Mouse (Mus musculus): ENCODE data around the gene Gm49416. TPM values are rescaled to one million over a fixed set of nuclear protein-coding genes. Genes with fewer than 3 reads are reported as not detected.

Gm49416 gene
- polyA plus RNA-seq, 1 experiment from 2014 or later: not detected

DNA sequence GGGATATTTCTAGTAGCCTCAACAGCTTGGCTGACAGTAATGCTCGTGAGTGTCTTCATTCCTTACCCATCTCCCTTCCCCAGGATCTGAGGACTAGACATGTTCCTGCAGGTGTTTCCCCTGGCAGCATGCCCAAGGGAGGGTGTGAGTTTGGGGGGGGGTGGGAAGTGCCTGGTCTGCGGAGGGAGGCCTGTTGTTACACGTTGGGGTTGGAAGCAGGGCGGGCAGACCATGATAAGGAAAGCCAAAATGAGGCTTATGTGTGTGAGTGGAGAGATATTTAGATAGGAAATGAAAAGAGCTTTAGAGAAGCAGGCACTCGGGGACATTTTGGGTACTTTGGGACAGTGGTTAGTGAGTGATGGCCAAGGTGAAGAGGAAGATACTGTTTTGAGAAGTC lies 55.3 kb downstream of the Gm49416 start:
- 22% methylated on average over 5 of the region's 5 CpGs for WGBS
- Histone ChIP-seq H3K4me2 (replicated peaks; ENCODE audit: low read depth) (peak overlapping the region; percentile 81), H3K4me3 (ENCODE audit: low read depth, low read length) (no peak overlapping the region), H3K4me1 (replicated peaks; ENCODE audit: control insufficient read depth, insufficient read depth, low read length) (no peaks in the 10 kb centered on the region; the same call in 1 of the 2 replicates), H3K9ac (ENCODE audit: low read depth, low read length) (0 out of 2 replicates have a peak overlapping the region, but pooled peaks have one; percentile 7), H3K9me3 (ENCODE audit: control insufficient read depth) (no peaks in the 10 kb centered on the region), H3K27me3 (replicated peaks; ENCODE audit: control insufficient read depth, insufficient read depth, low read length) (no peaks in the 10 kb centered on the region), H3K27ac (ENCODE audit: low read depth, low read length) (no peak overlapping the region), H3K36me3 (ENCODE audit: control insufficient read depth, insufficient read depth) (peaks cover 49% of the 10 kb centered on the region)
- TF ChIP-seq CTCF (IDR thresholded peaks at IDR 0.05; ENCODE audit: low read depth): no peak
- ATAC-seq: no peak

DNA sequence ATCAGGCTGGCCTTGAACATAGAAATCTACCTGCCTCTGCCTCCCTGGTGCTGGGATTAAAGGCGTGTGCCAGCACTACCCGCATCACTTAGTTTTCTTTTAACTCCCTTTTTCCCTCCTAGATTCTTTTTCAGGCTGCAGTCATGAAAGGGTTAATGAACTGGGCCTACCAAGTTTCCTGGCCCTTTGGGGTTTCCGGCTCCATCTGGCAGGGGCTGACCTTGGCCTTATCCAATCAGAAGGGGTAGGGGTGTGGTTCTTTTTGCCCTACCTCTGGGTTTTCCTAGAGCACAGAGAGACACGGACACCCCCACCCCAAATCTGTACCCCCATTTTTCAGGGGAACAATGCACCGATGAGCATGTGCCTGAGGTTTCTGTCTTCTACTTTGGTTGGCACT lies 56.0 kb downstream of the Gm49416 start:
- 14% methylated on average over 5 of the region's 5 CpGs for WGBS

More for the DNA sequence above, 56.0 kb downstream of the Gm49416 start:
- Histone ChIP-seq H3K9me3 (ENCODE audit: control insufficient read depth) (no peaks in the 10 kb centered on the region), H3K4me2 (replicated peaks; ENCODE audit: low read depth) (peak overlapping the region; percentile 50), H3K27me3 (replicated peaks; ENCODE audit: control insufficient read depth, insufficient read depth, low read length) (no peaks in the 10 kb centered on the region), H3K4me3 (ENCODE audit: low read depth, low read length) (peak overlapping the region; percentile 20), H3K36me3 (ENCODE audit: control insufficient read depth, insufficient read depth) (peaks cover 52% of the 10 kb centered on the region), H3K4me1 (replicated peaks; ENCODE audit: control insufficient read depth, insufficient read depth, low read length) (no peaks in the 10 kb centered on the region; the same call in 1 of the 2 replicates), H3K9ac (ENCODE audit: low read depth, low read length) (0 out of 2 replicates have a peak overlapping the region, but pooled peaks have one; percentile 1), H3K27ac (ENCODE audit: low read depth, low read length) (no peak overlapping the region; the same call in 1 of the 2 replicates)
- no peak for TF ChIP-seq CTCF (IDR thresholded peaks at IDR 0.05; ENCODE audit: low read depth)
- ATAC-seq: no peak

Small RNA genes lying within 50 kb of the gene (microRNA-seq; reads per million reads assigned to microRNA genes)
- not detected for gene Mir5136

Other genes starting within 250 kb of the Gm49416 start
- gene Chrm1, start 225.1 kb upstream of the Gm49416 start, polyA plus RNA-seq (2015; fragmentation: Nextera tagmentation; extraction: Ambion mirVana): 0.78 and 0.98 TPM in 2 replicates
- gene Slc3a2, start 165.6 kb upstream of the Gm49416 start, polyA plus RNA-seq (2015; fragmentation: Nextera tagmentation; extraction: Ambion mirVana): 237 and 283 TPM in 2 replicates
- 32.8 and 33.4 TPM in 2 replicates for gene Wdr74, start 153.1 kb upstream of the Gm49416 start, polyA plus RNA-seq (2015; fragmentation: Nextera tagmentation; extraction: Ambion mirVana)
- gene 1700092M07Rik, start 148.2 kb upstream of the Gm49416 start, polyA plus RNA-seq (2015; fragmentation: Nextera tagmentation; extraction: Ambion mirVana): 0.50 and 0.56 TPM in 2 replicates
- 83.4 and 89.2 TPM in 2 replicates for gene Stx5a, start 147.5 kb upstream of the Gm49416 start, polyA plus RNA-seq (2015; fragmentation: Nextera tagmentation; extraction: Ambion mirVana)
- gene Nxf1, start 131.9 kb upstream of the Gm49416 start, polyA plus RNA-seq (2015; fragmentation: Nextera tagmentation; extraction: Ambion mirVana): 54.5 and 57.2 TPM in 2 replicates
- gene Tmem223, start 117.9 kb upstream of the Gm49416 start, polyA plus RNA-seq (2015; fragmentation: Nextera tagmentation; extraction: Ambion mirVana): 136 and 137 TPM in 2 replicates
- 93.5 and 97.4 TPM in 2 replicates for gene Tmem179b, start 114.5 kb upstream of the Gm49416 start, polyA plus RNA-seq (2015; fragmentation: Nextera tagmentation; extraction: Ambion mirVana)
- gene Taf6l, start 102.5 kb upstream of the Gm49416 start, polyA plus RNA-seq (2015; fragmentation: Nextera tagmentation; extraction: Ambion mirVana): 12.0 and 13.2 TPM in 2 replicates
- 114 and 115 TPM in 2 replicates for gene Polr2g, start 90.3 kb upstream of the Gm49416 start, polyA plus RNA-seq (2015; fragmentation: Nextera tagmentation; extraction: Ambion mirVana)
- 1.9 and 2.0 TPM in 2 replicates for gene Zbtb3, start 86.4 kb upstream of the Gm49416 start, polyA plus RNA-seq (2015; fragmentation: Nextera tagmentation; extraction: Ambion mirVana)
- 18.2 and 19.9 TPM in 2 replicates for gene Ttc9c, start 69.6 kb upstream of the Gm49416 start, polyA plus RNA-seq (2015; fragmentation: Nextera tagmentation; extraction: Ambion mirVana)
- gene Hnrnpul2, start 68.9 kb upstream of the Gm49416 start, polyA plus RNA-seq (2015; fragmentation: Nextera tagmentation; extraction: Ambion mirVana): 5.4 and 6.0 TPM in 2 replicates
- not detected in 2 replicates for gene AC129217.1, start 59.2 kb upstream of the Gm49416 start, polyA plus RNA-seq (2015; fragmentation: Nextera tagmentation; extraction: Ambion mirVana)
- gene Bscl2, start 51.5 kb upstream of the Gm49416 start, polyA plus RNA-seq (2015; fragmentation: Nextera tagmentation; extraction: Ambion mirVana): 43.2 and 47.2 TPM in 2 replicates
- gene Gng3, start 49.7 kb upstream of the Gm49416 start, polyA plus RNA-seq (2015; fragmentation: Nextera tagmentation; extraction: Ambion mirVana): 9.4 and 10.9 TPM in 2 replicates
- gene Lrrn4cl, start 38.2 kb upstream of the Gm49416 start, polyA plus RNA-seq (2015; fragmentation: Nextera tagmentation; extraction: Ambion mirVana): 2.2 TPM in 2 replicates
- 170 and 180 TPM in 2 replicates for gene Ubxn1, start 17.4 kb upstream of the Gm49416 start, polyA plus RNA-seq (2015; fragmentation: Nextera tagmentation; extraction: Ambion mirVana)
- gene Uqcc3, start 8.0 kb upstream of the Gm49416 start, polyA plus RNA-seq (2015; fragmentation: Nextera tagmentation; extraction: Ambion mirVana): 65.4 and 67.9 TPM in 2 replicates
- gene Lbhd1, start 5.2 kb upstream of the Gm49416 start, polyA plus RNA-seq (2015; fragmentation: Nextera tagmentation; extraction: Ambion mirVana): 44.1 and 44.6 TPM in 2 replicates
- not detected in 2 replicates for gene Gm49403, start 5.0 kb upstream of the Gm49416 start, polyA plus RNA-seq (2015; fragmentation: Nextera tagmentation; extraction: Ambion mirVana)
- gene 1810009A15Rik, start 73 bp upstream of the Gm49416 start, polyA plus RNA-seq (2015; fragmentation: Nextera tagmentation; extraction: Ambion mirVana): 54.5 and 55.6 TPM in 2 replicates
- gene Ints5, start 4.1 kb downstream of the Gm49416 start, polyA plus RNA-seq (2015; fragmentation: Nextera tagmentation; extraction: Ambion mirVana): 14.5 and 16.1 TPM in 2 replicates
- gene Ganab, start 9.1 kb downstream of the Gm49416 start, polyA plus RNA-seq (2015; fragmentation: Nextera tagmentation; extraction: Ambion mirVana): 41.4 and 42.3 TPM in 2 replicates
- gene B3gat3, start 31.4 kb downstream of the Gm49416 start, polyA plus RNA-seq (2015; fragmentation: Nextera tagmentation; extraction: Ambion mirVana): 36.6 and 37.5 TPM in 2 replicates
- gene Rom1, start 40.4 kb downstream of the Gm49416 start, polyA plus RNA-seq (2015; fragmentation: Nextera tagmentation; extraction: Ambion mirVana): 6.3 and 6.7 TPM in 2 replicates
- gene Eml3, start 40.6 kb downstream of the Gm49416 start, polyA plus RNA-seq (2015; fragmentation: Nextera tagmentation; extraction: Ambion mirVana): 12.0 and 13.6 TPM in 2 replicates
- gene Mta2, start 52.9 kb downstream of the Gm49416 start, polyA plus RNA-seq (2015; fragmentation: Nextera tagmentation; extraction: Ambion mirVana): 53.1 and 54.1 TPM in 2 replicates
- 10.7 and 11.1 TPM in 2 replicates for gene Tut1, start 64.9 kb downstream of the Gm49416 start, polyA plus RNA-seq (2015; fragmentation: Nextera tagmentation; extraction: Ambion mirVana)
- 164 and 168 TPM in 2 replicates for gene Eef1g, start 78.1 kb downstream of the Gm49416 start, polyA plus RNA-seq (2015; fragmentation: Nextera tagmentation; extraction: Ambion mirVana)
- gene Ahnak, start 100.4 kb downstream of the Gm49416 start, polyA plus RNA-seq (2015; fragmentation: Nextera tagmentation; extraction: Ambion mirVana): 26.2 and 30.1 TPM in 2 replicates
- gene Scgb1a1, start 199.0 kb downstream of the Gm49416 start, polyA plus RNA-seq (2015; fragmentation: Nextera tagmentation; extraction: Ambion mirVana): not detected in 2 replicates
- 2.5 and 3.2 TPM in 2 replicates for gene Asrgl1, start 246.7 kb downstream of the Gm49416 start, polyA plus RNA-seq (2015; fragmentation: Nextera tagmentation; extraction: Ambion mirVana)